Mouse (Mus musculus) right cerebral cortex, postnatal 36 days (tissue): ENCODE results near the gene Ntrk2.

Experiments
- DNase-seq, 2 experiments: peaks; one replicate each; pipeline ENCODE4 v3.0.0; 2022; ENCODE audit warnings: low spot score in 2 of 2, mixed read lengths in 1 of 2

The Ntrk2 gene

GRCm38 (mm10) chr13:58806397-58806892, at the start of gene Ntrk2:
TSS of gene Ntrk2 (plus strand) at chr13:58806569.
- peak; percentile 90 to 92 for DNase-seq

DNA sequence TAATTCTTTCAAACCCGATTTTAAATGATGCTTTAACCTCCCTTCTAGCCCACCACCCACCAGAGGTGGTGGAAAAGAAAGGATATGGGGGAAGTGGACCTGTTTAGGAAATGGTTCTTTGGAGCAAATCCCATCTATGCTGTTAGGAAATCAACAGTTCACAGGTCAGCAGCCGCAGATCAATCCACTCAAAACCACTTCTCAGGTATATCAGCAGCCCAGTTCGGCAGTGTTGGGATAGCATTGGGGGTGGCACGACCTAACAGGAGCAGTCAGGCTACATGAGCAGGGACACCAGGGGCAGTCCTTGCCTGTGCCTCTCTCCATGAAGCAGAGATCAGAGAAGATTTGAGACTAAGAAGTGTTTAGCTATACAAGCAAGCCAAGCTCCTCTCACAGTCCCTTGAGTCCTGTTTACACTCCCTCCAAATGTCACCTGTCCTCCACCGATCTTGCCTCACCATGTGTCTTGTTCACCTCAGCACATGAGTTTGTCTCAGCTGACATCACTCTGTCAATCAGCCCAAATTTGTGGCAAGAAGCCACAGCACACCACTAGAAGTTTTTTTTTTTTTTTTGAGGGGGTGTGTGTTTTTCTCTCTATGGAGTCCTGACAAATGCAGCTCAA, 45.3 kb upstream of the Ntrk2 start:
- no peak for DNase-seq

GRCm38 (mm10) chr13:58768258-58768657, 38.1 kb upstream of the Ntrk2 start:
- no peak for DNase-seq

- DNase-seq: no peak
These were observed 36.9 kb upstream of the Ntrk2 start for GRCm38 (mm10) chr13:58769438-58769837.

DNA sequence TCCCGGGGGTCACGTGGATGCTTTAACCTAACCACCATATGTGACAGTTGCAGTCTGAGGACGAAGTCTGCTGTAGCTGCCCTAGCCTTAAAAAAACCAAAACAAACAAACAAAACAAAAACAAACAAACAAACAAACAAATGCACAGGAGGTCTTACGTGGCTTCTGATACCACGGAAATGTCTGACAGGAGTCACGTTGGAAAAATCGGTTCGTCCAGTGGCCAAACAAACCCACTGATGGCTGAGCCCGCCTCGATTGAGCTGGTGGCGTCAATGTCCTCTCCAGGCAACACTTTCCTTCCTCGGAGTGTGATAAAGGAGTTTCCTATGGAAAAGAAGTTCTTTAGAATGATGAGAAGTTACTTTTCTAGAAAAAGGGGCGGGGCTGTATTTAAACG, 27.1 kb upstream of the Ntrk2 start:
- DNase-seq: no peak

DNA sequence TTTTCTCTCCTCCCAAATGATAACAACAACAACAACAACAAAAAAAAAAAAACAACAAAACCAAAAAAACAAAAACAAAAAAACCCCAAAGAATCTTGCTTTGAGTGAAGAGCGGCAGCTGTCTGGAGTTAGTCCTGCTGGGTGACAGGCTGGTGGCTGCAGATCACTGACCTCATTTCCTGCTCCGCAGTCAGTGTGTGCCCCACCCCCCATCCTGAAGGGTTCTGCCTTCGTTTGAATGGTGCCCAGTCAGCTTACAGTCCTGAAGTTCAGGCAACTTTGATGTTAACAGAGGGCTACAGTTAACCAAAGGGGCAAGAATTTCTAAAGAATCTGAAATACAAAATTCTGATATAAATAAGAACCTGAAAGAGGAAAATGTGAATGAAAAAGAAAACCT, 19.9 kb upstream of the Ntrk2 start:
- no peak for DNase-seq

- no peak for DNase-seq
These were observed 15.6 kb upstream of the Ntrk2 start for GRCm38 (mm10) chr13:58790741-58791140.

GRCm38 (mm10) chr13:58797386-58797785, 9.0 kb upstream of the Ntrk2 start:
- no peak for DNase-seq

DNA sequence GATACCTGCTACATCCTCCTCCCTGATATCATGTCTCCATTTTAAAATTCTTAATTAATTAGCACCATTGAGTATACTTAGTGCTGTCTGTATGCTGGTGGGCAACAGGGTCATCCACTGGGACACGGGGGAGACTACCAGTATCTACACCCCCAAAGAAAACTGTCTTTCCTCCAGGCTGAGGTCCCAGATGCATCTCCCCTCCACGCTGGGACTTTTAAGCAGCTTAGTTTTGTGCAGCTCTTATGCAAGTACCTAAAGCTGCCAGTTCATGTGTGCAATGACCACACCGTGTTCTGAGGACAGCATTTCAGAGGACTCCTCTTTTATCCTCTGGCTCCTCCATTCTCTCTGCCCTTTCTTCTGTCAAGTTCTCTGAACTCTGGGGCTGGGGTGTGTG, 5.1 kb upstream of the Ntrk2 start:
- DNase-seq: no peak

- no peak for DNase-seq
These were observed 2.5 kb upstream of the Ntrk2 start for GRCm38 (mm10) chr13:58803882-58804281.

- DNase-seq: no peak
These were observed 536 bp upstream of the Ntrk2 start for GRCm38 (mm10) chr13:58805833-58806232.

DNA sequence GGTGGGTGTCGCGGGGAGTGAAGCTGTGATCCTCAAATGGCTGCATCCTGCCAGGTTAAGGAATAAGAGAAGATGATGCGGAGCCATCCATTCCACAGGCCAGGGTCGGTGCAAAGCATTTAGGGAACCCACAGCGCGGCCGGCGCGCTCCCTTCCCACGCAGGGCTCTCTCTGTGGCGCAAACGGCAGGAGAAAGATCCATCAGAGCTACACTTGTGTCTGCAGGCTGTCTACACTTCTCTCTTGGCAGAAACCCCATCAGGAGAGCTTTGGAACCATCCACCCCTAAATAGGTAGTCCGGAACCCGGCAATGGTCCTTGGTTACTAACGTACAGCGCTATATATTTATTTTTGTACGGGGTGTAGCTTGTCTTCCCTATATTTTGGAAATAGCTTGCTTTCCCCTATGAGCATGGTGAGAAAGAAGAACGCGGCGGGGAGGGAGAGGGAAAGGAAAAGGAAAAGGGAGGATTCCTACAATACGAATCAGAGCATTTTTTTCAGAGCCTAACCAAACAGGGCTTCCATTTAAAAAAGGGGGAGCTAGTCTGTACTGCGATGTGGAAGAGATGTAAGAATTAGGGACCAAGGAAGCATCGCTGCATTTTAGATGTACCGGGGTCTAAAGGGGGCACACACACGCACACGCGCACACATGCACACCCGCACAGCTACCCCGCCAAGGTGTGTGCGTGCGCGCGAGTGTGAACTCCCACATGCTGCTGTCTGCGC, 693 bp downstream of the Ntrk2 start:
- DNase-seq: peak in 1 of 2 experiments; percentile 57

DNA sequence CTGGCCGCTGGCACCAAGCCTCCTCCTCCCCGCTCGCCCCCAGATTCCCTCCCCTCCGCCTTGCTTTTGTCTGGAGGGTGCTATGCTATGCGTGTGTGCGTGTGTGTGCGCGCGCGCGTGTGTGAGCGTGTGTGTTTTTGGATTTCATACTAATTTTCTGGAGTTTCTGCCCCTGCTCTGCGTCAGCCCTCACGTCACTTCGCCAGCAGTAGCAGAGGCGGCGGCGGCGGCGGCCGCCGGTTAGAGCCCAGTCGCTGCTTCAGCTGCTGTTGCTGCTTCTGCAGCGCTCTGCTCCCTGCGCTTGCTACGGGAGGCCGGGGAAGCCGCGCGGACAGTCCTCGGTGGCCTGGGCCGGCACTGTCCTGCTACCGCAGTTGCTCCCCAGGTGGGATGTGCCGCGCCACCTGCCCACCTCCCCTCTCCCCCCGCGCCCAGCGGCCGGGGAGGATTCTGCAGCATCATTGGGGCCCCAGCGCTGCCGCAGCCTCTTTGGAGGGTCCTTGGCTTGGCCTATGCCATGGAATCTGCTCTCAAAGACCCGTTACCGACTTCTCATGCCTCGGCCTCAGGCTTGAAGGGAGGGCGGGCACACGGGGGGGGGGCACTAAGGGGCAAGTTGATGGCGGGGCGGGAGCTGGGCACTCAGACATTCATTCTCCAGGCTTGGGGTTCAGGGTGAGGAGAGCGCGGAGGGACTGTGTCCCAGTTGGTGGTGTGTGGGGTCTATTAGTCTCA, 1.4 kb downstream of the Ntrk2 start:
- peak; percentile 94 to 95 for DNase-seq

GRCm38 (mm10) chr13:58808381-58808821, 2.0 kb downstream of the Ntrk2 start:
- DNase-seq: peak; percentile 62 to 66

GRCm38 (mm10) chr13:58809930-58810329, 3.6 kb downstream of the Ntrk2 start:
- DNase-seq: peak; percentile 65 to 69

DNA sequence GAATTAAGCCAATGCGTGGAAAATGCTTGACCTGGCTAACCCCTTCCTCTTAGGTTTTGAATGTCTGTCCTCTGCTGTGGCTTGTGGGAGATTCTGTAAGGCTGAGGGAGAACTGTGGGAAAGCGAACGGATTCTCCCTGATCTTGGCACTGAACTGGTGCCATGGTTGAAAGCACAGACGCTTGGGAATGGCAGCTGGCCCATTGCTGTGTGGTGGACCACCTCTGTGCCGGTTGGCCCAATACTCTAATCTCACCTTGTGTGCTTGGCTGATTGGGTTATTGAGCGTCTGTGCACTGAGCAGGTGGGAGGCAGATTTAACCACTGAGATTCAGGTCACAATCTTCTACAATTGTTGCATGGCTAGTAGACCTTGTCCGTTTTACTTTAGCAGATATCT, 18.4 kb downstream of the Ntrk2 start:
- no peak for DNase-seq

- DNase-seq: no peak
These were observed 20.2 kb downstream of the Ntrk2 start for GRCm38 (mm10) chr13:58826356-58827197.

GRCm38 (mm10) chr13:58831999-58832398, 25.6 kb downstream of the Ntrk2 start:
- DNase-seq: no peak

DNA sequence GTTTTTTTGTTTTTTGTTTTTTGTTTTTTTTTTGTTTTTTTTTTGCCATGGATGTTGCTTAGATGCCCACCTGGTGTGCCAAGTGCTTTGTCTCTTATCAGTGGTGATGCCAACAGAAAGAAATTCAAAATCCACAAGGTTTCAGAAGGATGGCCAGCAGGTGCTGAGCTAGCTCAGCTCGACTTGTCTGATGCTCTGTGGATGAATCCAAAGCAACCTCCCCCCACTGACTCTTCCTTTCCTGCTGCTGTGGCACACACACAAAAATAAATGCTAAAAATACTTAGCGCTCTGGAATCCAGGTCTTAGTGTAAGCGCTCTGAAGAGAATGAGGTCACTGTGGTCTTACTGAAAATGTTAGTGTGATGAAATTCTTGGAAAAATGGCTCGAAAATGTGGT, 28.4 kb downstream of the Ntrk2 start:
- no peak for DNase-seq

- no peak for DNase-seq
These were observed 30.5 kb downstream of the Ntrk2 start for GRCm38 (mm10) chr13:58836891-58837290.

DNA sequence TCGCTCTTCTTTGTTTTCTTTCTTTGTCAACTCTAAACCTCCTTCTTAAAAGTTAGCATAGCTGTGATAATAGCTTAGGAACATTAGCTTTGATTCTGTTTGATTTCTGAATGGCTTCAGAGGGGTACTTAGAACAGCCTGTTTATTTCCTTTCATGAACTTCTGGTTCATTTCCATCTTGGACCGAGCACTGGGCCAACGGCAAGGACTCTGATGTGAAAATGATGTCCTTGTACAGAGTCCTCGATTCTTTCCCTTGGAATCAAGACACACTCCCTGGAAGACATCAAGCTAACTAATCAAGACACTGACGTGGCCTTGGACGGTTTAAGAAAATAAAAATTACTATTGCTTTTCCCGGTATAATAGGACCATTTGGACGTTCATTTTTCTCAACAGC, 31.7 kb downstream of the Ntrk2 start:
- DNase-seq: no peak
